Mouse (Mus musculus) lung, adult 2 months (tissue): ENCODE results near the gene Tmem176b. TPM values are rescaled to one million over a fixed set of nuclear protein-coding genes. Genes with fewer than 3 reads are reported as not detected.

Experiments used
- DNase-seq: peaks from one replicate; pipeline ENCODE4 v3.0.0; 2022
- H3K4me1 ChIP-seq: fragments of 200-500 bp; 2 replicates; pipeline ENCODE4 v1.6.1; 2011; ENCODE audit warnings: low read length; ENCODE audit not compliant: control insufficient read depth, insufficient read depth
- H3K4me3 ChIP-seq: fragments of 200-500 bp; replicated peaks from 2 replicates; pipeline ENCODE3; 2011; ENCODE audit warnings: low read depth, mild to moderate bottlenecking, control low read depth, low read length; ENCODE audit errors: extremely low read depth
- CTCF ChIP-seq: fragments of 200-500 bp; IDR thresholded peaks from 2 replicates; pipeline ENCODE4 v1.5.1; 2011; ENCODE audit warnings: mild to moderate bottlenecking, low read length, control low read depth; ENCODE audit not compliant: insufficient read depth
- POLR2A ChIP-seq: fragments of 200-500 bp; IDR thresholded peaks from 2 replicates; pipeline ENCODE4 v1.6.1; 2011; ENCODE audit warnings: low read depth, mild to moderate bottlenecking, control low read depth, low read length, borderline replicate concordance; ENCODE audit errors: extremely low read depth
- WGBS: fragments of 180-500 bp; shearing (Covaris S2); methylation state at CpG from one replicate; pipeline ENCODE4 v1.1.7; 2018; 5-methylcytosine and 5-hydroxymethylcytosine counted together
- polyA plus RNA-seq: library from polyadenylated mRNA; depleted of rRNA; stranded (reverse); fragments of >200 nt; gene quantifications from 2 replicates; pipeline ENCODE4 v1.2.3, GENCODE M21; 2012; rRNA removed

Tmem176b gene
- polyA plus RNA-seq, 1 experiment = 609 TPM

DNA sequence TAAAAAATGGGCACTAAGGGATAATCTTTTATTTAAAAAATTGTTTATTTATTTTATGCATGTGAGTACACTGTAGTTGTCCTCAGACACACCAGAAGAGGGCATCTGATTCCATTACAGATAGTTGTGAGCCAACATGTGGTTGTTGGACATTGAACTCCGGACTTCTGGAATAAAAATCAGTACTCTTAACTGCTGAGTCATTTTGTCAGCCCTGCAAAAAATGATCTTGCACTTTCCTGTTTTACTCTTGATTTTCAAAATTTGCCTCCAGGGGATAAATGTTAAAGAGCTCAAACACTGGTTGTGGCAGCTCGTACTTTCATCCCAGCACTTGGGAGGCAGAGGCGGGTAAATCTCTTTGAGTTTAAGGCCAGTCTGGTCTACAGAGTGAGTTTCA, 34.5 kb downstream of the Tmem176b start:
- no peak overlapping the region for H3K4me3 ChIP-seq
- H3K4me1 ChIP-seq = no peaks in the 10 kb centered on the region
- TF ChIP-seq CTCF (no peak), POLR2A (no peak)
- DNase-seq = no peak
- WGBS = 83% methylated on average over 3 of the region's 3 CpGs

GRCm38 (mm10) chr6:48804346-48804745, 37.0 kb downstream of the Tmem176b start:
- no peak for TF ChIP-seq POLR2A
- TF ChIP-seq CTCF = no peak
- no peak for DNase-seq
- WGBS = 89% methylated on average over 5 of the region's 5 CpGs
- Histone ChIP-seq H3K4me1 (no peaks in the 10 kb centered on the region), H3K4me3 (no peak overlapping the region)

DNA sequence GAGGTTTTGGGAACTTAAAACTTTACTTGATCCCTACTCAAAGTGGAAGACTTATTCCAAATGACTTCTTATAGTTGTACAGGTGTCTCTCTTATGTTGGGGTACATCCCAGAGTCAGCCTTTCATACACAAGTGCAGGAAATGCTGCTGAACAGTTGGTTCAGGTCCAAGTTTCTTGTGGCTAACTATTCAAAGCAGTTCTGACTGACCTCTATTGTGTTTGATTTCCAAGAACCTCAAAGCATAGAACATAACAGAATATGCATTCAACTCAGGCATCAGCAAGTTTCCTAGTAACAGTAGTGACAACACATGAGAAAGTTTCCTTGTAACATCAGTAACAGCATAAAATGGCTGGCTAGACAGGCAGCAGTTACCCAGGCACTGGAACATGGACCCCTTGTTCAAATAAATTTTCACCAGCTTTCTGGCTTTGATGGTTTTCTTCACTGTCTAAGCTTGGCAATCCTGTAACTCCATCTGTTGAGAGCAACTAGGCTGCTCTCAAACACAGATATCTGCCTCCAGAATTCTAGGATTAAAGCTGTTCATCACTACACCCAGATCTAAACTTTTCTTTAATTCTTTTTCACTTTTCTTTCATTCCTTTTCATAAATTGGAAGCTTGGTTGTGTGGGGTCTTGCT, 37.8 kb downstream of the Tmem176b start:
- TF ChIP-seq CTCF = no peak
- TF ChIP-seq POLR2A = no peak
- no peak overlapping the region for H3K4me3 ChIP-seq
- no peak for DNase-seq
- H3K4me1 ChIP-seq = no peaks in the 10 kb centered on the region

- 73% methylated on average over 1 of the region's 1 CpGs for WGBS
- no peak overlapping the region for H3K4me3 ChIP-seq
- no peaks in the 10 kb centered on the region for H3K4me1 ChIP-seq
- TF ChIP-seq CTCF = no peak
- TF ChIP-seq POLR2A = no peak
- DNase-seq = no peak
Measured at GRCm38 (mm10) chr6:48801897-48802296, 39.4 kb downstream of the Tmem176b start.

DNA sequence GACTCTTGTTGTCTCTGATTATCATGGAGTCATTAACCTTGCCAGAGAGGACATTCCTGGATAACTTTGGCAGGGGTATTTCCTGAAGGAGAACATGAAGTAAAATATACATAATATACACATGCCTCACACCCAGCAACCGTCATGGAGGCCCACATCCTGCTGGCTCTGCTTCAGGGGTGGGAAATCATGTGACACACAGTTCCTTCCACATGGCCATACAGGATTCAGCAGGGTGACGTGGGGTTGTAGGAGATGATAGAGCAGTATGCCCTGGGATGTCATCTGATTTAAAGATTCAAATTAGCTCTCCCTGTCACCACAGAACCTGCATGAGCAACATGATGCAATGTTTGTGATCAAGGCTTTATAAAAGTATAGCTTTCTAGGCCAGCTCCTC, 53.4 kb downstream of the Tmem176b start:
- WGBS = 64% methylated on average over 2 of the region's 2 CpGs
- TF ChIP-seq CTCF (no peak), POLR2A (no peak)
- H3K4me1 ChIP-seq = peaks cover 6% of the 10 kb centered on the region

DNA sequence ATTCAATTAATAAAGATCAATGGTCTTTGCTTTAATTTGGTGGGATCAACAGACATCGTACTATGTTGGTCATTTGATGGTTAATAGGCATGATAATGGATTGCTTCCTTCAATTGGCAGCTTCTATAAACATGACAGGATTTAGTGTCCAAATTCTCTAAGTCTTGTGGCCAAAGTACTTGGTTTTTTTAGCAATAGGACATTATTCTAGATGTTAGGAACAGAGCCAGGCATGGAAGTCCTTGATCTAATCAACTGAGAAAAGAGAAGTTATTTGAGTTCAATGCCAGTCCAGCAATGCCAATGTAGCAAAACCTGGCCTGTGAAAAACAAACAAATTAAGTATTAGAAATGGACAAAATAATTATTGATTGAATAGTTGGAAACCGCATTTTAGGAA, 55.7 kb downstream of the Tmem176b start:
- Histone ChIP-seq H3K4me1 (peaks cover 6% of the 10 kb centered on the region), H3K4me3 (no peak overlapping the region)
- WGBS = 58% methylated on average over 2 of the region's 2 CpGs
- TF ChIP-seq CTCF (no peak), POLR2A (no peak)
- no peak for DNase-seq

More for the DNA sequence above, 53.4 kb downstream of the Tmem176b start:
- H3K4me3 ChIP-seq = no peak overlapping the region
- DNase-seq = no peak

- TF ChIP-seq CTCF (no peak), POLR2A (no peak)
- DNase-seq = no peak
- no peak overlapping the region for H3K4me3 ChIP-seq
- WGBS = 17% methylated on average over 1 of the region's 1 CpGs
- peaks cover 6% of the 10 kb centered on the region for H3K4me1 ChIP-seq
Measured at GRCm38 (mm10) chr6:48785189-48785588, 56.1 kb downstream of the Tmem176b start.

GRCm38 (mm10) chr6:48784406-48784805, 56.9 kb downstream of the Tmem176b start:
- Histone ChIP-seq H3K4me3 (no peak overlapping the region), H3K4me1 (peaks cover 6% of the 10 kb centered on the region)
- 82% methylated on average over 1 of the region's 1 CpGs for WGBS
- no peak for DNase-seq
- TF ChIP-seq CTCF (no peak), POLR2A (no peak)

Other genes starting within 250 kb of the Tmem176b start
- gene Repin1, start 247.6 kb downstream of the Tmem176b start, polyA plus RNA-seq = 34.2 and 42.7 TPM in 2 replicates
- gene Gm44965, start 247.6 kb downstream of the Tmem176b start, polyA plus RNA-seq = not detected in 2 replicates
- gene Zfp775, start 239.4 kb downstream of the Tmem176b start, polyA plus RNA-seq = 6.7 and 7.2 TPM in 2 replicates
- 0.98 and 1.3 TPM in 2 replicates for gene AI854703, start 214.7 kb downstream of the Tmem176b start, polyA plus RNA-seq
- 11.4 and 15.2 TPM in 2 replicates for gene Gimap8, start 194.3 kb downstream of the Tmem176b start, polyA plus RNA-seq
- gene Gimap9, start 165.4 kb downstream of the Tmem176b start, polyA plus RNA-seq = 2.8 and 5.2 TPM in 2 replicates
- 40.8 and 58.9 TPM in 2 replicates for gene Gimap4, start 156.9 kb downstream of the Tmem176b start, polyA plus RNA-seq
- gene Gimap6, start 133.3 kb downstream of the Tmem176b start, polyA plus RNA-seq = 23.5 and 40.1 TPM in 2 replicates
- gene Gm28053, start 122.9 kb downstream of the Tmem176b start, polyA plus RNA-seq = 1.8 TPM in 1 of 2 replicates, not detected in the other
- 0.72 and 1.2 TPM in 2 replicates for gene Gimap7, start 122.9 kb downstream of the Tmem176b start, polyA plus RNA-seq
- gene Gimap1, start 102.4 kb downstream of the Tmem176b start, polyA plus RNA-seq = 29.9 and 35.2 TPM in 2 replicates
- 28.6 and 32.8 TPM in 2 replicates for gene Gimap5, start 95.3 kb downstream of the Tmem176b start, polyA plus RNA-seq
- gene Gimap3, start 70.6 kb downstream of the Tmem176b start, polyA plus RNA-seq = 12.5 and 15.4 TPM in 2 replicates
- gene Tmem176a, start 577 bp downstream of the Tmem176b start, polyA plus RNA-seq = 254 and 269 TPM in 2 replicates
- 4.8 and 8.1 TPM in 2 replicates for gene Aoc1, start 31.4 kb upstream of the Tmem176b start, polyA plus RNA-seq
- gene 1600015I10Rik, start 88.4 kb upstream of the Tmem176b start, polyA plus RNA-seq = not detected in 2 replicates
- gene Doxl2, start 133.5 kb upstream of the Tmem176b start, polyA plus RNA-seq = not detected in 2 replicates
- not detected in 2 replicates for gene Svs1, start 145.4 kb upstream of the Tmem176b start, polyA plus RNA-seq
- gene Gpnmb, start 195.1 kb upstream of the Tmem176b start, polyA plus RNA-seq = 25.7 and 28.8 TPM in 2 replicates
- 11.5 and 12.6 TPM in 2 replicates for gene Malsu1, start 232.3 kb upstream of the Tmem176b start, polyA plus RNA-seq